Mouse (Mus musculus) MEL (cell line): Measurements from ENCODE around the gene Nxf3.

Experiments used
- CHD2 ChIP-seq: IDR thresholded peaks from 2 replicates; pipeline ENCODE4 v1.6.1; 2011; ENCODE audit warnings: low read length, improper control_type of control experiment
- CTCF ChIP-seq, 3 experiments: IDR thresholded peaks in 2 of 3; conservative IDR thresholded peaks in 1 of 3; 2 replicates each; pipeline ENCODE4 v1.5.1; 2011 to 2012; ENCODE audit warnings: low read length in 3 of 3, low read depth in 2 of 3, mild to moderate bottlenecking in 2 of 3, improper control_type of control experiment in 1 of 3, inconsistent platforms in 1 of 3, mixed read lengths in 1 of 3, moderate library complexity in 1 of 3; ENCODE audit not compliant: control insufficient read depth in 1 of 3, insufficient read depth in 1 of 3, poor library complexity in 1 of 3, severe bottlenecking in 1 of 3
- GATA1 ChIP-seq: IDR thresholded peaks from 2 replicates; pipeline ENCODE4 v1.6.1; 2011; ENCODE audit warnings: low read depth, low read length, improper control_type of control experiment
- MAFK ChIP-seq: IDR thresholded peaks from 2 replicates; pipeline ENCODE4 v1.6.1; 2011; ENCODE audit warnings: low read depth, mild to moderate bottlenecking, low read length, improper control_type of control experiment, borderline replicate concordance
- MAX ChIP-seq: IDR thresholded peaks from 2 replicates; pipeline ENCODE4 v1.6.1; 2011; ENCODE audit warnings: low read length, improper control_type of control experiment
- MYB ChIP-seq: IDR thresholded peaks from 2 replicates; pipeline ENCODE4 v1.6.1; 2011; ENCODE audit warnings: mild to moderate bottlenecking, low read depth, low read length, improper control_type of control experiment
- POLR2A ChIP-seq, 2 experiments: IDR thresholded peaks; 2 replicates each; pipeline ENCODE4 v1.6.1; 2011 to 2012; ENCODE audit warnings: low read length in 2 of 2, mild to moderate bottlenecking in 2 of 2, control low read depth in 1 of 2, improper control_type of control experiment in 1 of 2, low read depth in 1 of 2, moderate library complexity in 1 of 2; ENCODE audit not compliant: control insufficient read depth in 1 of 2, insufficient read depth in 1 of 2, poor library complexity in 1 of 2
- SIN3A ChIP-seq: IDR thresholded peaks from 2 replicates; pipeline ENCODE4 v1.6.1; 2012; ENCODE audit warnings: low read length, improper control_type of control experiment, inconsistent platforms
- TAL1 ChIP-seq: IDR thresholded peaks from 2 replicates; pipeline ENCODE4 v1.6.1; 2012; ENCODE audit warnings: mild to moderate bottlenecking, inconsistent platforms, low read length, moderate library complexity, mixed read lengths
- TBP ChIP-seq: IDR thresholded peaks from 2 replicates; pipeline ENCODE4 v1.8.0; 2011; ENCODE audit warnings: low read depth, low read length, improper control_type of control experiment
- ZC3H11A ChIP-seq: IDR thresholded peaks from 2 replicates; pipeline ENCODE4 v1.6.1; 2012; ENCODE audit warnings: low read depth, mild to moderate bottlenecking, inconsistent platforms, low read length, improper control_type of control experiment

GRCm38 (mm10) chrX:136104046-136104723 lies 19.1 kb upstream of the Nxf3 start:
- no peak for TF ChIP-seq SIN3A
- TF ChIP-seq CTCF (IDR thresholded peaks at IDR 0.05 in 2 of 3, conservative IDR thresholded peaks at IDR 0.05 in 1 of 3; ENCODE audit: control insufficient read depth in 1 of 3, insufficient read depth in 1 of 3, low read depth in 2 of 3, low read length in 3 of 3, poor library complexity in 1 of 3, severe bottlenecking in 1 of 3), result no peak
- no peak for TF ChIP-seq POLR2A (IDR thresholded peaks at IDR 0.05; ENCODE audit: control insufficient read depth in 1 of 2, insufficient read depth in 1 of 2, low read depth in 1 of 2, low read length in 2 of 2, poor library complexity in 1 of 2)
- TF ChIP-seq ZC3H11A, result no peak
- TF ChIP-seq MAX, result no peak
- TF ChIP-seq MAFK, result no peak
- TF ChIP-seq CHD2, result no peak
- no peak for TF ChIP-seq TAL1
- TF ChIP-seq GATA1, result no peak
- no peak for TF ChIP-seq TBP
- TF ChIP-seq MYB, result no peak
